Mouse (Mus musculus) effector memory CD4-positive, alpha-beta T cell, adult 5 months (primary cell): ENCODE measurements around the gene Lpcat1. TPM values are rescaled to one million over a fixed set of nuclear protein-coding genes. Genes with fewer than 3 reads are reported as not detected.

Experiments used
- polyA plus RNA-seq: library from polyadenylated mRNA; unstranded; fragments of 100-300 nt; shearing (Covaris generic); gene quantifications from one replicate; pipeline ENCODE4 v1.2.1, GENCODE M21; 2017

Lpcat1 gene
- polyA plus RNA-seq, result 30.9 TPM

DNA sequence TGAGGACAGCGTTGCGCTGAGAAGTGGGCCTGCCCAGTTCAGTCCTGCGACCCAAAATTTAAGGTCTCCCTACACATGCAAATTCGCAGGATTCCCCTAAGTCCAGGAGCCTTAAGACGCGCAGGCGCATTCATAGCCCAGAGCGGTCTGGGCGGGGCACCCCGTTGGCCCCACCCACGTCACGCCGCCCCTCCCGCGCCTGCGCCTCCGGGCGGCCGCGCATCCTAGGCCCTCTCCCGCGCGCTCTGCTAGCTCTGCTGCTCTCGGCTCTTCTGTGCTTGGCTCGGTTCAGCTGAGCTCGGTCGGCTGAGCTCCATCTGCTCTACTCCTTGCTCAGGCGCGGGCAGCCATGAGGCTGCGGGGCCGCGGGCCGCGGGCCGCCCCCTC, at the start of gene Lpcat1:
Gene Lpcat1, plus strand, starts transcription at position 164 of the 387 bp plus-strand sequence.

DNA sequence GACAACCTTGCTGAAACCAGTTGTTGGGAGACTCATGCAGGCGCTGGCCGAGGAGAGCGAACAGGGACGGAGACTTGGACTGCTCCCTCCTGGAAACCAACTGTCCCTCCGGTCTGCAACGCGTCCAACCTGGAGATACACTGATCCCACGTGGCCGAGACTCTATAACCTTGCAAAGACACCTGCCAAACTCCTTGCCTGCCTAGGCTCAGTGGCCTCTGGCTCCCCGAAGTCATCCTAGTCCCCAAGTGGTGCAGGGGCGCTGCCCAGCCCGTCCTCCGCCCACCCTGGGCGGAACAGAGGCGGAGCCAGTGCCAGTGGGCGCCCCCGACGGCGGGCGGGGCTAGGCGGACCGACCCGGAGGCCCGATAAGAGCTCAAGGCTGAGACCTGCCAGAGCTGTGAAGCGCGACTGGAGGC, 69.4 kb downstream of the Lpcat1 start, which contains the start of gene Slc6a3:
Gene Slc6a3, plus strand, starts transcription at position 345 of the 419 bp plus-strand sequence.

Other genes starting within 250 kb of the Lpcat1 start
- gene Irx4, start 206.7 kb upstream of the Lpcat1 start, polyA plus RNA-seq, result not detected
- gene Mrpl36, start 138.7 kb upstream of the Lpcat1 start, polyA plus RNA-seq, result 34.5 TPM
- 86.0 TPM for gene Ndufs6, start 138.7 kb upstream of the Lpcat1 start, polyA plus RNA-seq
- gene Slc6a3, start 69.5 kb downstream of the Lpcat1 start, polyA plus RNA-seq, result not detected
- 143 TPM for gene Clptm1l, start 136.8 kb downstream of the Lpcat1 start, polyA plus RNA-seq
- 4.3 TPM for gene Tert, start 159.7 kb downstream of the Lpcat1 start, polyA plus RNA-seq
- gene Slc6a18, start 210.8 kb downstream of the Lpcat1 start, polyA plus RNA-seq, result not detected
- gene Slc6a19, start 237.7 kb downstream of the Lpcat1 start, polyA plus RNA-seq, result not detected